Mouse (Mus musculus) small intestine, adult 2 months (tissue): ENCODE measurements at regions not wholly inside any gene's neighbourhood (a gene's known extent, or its start where the extent isn't known, plus 50 kb on each side); places are given as distances from the start of the nearest gene placed in this dataset.

Experiments
- CTCF ChIP-seq: fragments of 200-500 bp; IDR thresholded peaks from 2 replicates; pipeline ENCODE4 v1.5.1; 2012; ENCODE audit warnings: low read depth, mild to moderate bottlenecking, control low read depth, inconsistent platforms, low read length, moderate library complexity, mixed read lengths; ENCODE audit not compliant: insufficient replicate concordance, insufficient read length; ENCODE audit errors: extremely low read depth
- POLR2A ChIP-seq: fragments of 200-500 bp; IDR thresholded peaks from 2 replicates; pipeline ENCODE4 v1.6.1; 2012; ENCODE audit warnings: low read depth, mild to moderate bottlenecking, control low read depth, inconsistent platforms, low read length, moderate library complexity

- TF ChIP-seq CTCF (no peak), POLR2A (no peak)
Measured at GRCm38 (mm10) chr9:74534976-74535375, 326.7 kb upstream of the Onecut1 start.
